Mouse (Mus musculus): ENCODE measurements around the gene Zfp607b. TPM values are rescaled to one million over a fixed set of nuclear protein-coding genes. Genes with fewer than 3 reads are reported as not detected.

The Zfp607b gene
- polyA plus RNA-seq, 1 experiment from 2014 or later: 1.6 TPM

DNA sequence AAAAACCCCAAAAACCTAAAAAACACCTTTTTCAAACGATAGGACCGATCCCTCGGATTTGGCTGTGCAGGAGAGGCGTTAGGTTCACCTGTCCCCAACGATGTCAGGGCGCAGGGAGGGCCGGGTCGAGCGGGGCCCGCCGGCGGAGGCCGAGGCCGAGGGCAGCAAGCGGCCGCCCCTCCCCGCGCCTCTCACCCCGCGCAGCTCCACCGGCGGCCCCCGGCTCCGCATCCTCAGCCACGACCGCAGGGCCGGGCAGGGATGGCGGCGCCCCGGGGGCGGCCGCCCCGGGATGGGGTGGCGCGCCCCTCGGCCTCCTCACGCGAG, 15.0 kb upstream of the Zfp607b start:
- peak overlapping the region; percentile 100 for H3K4me2 ChIP-seq
- H3K27ac ChIP-seq (ENCODE audit: low read depth, low read length): peak overlapping the region; percentile 30
- no peaks in the 10 kb centered on the region for H3K27me3 ChIP-seq (replicated peaks; ENCODE audit: control insufficient read depth, insufficient read depth, low read length)
- H3K9ac ChIP-seq (ENCODE audit: low read depth, low read length): peak overlapping the region; percentile 68
- no peaks in the 10 kb centered on the region for H3K36me3 ChIP-seq (ENCODE audit: control insufficient read depth, insufficient read depth, low read length)
- H3K4me1 ChIP-seq (replicated peaks; ENCODE audit: control insufficient read depth, insufficient read depth, low read length): peaks cover 9% of the 10 kb centered on the region
- DNase-seq (ENCODE audit: low spot score) (no peak), ATAC-seq (replicated peaks; ENCODE audit: low FRiP score) (peak; percentile 66)
- H3K4me3 ChIP-seq (ENCODE audit: low read depth, low read length): peak overlapping the region; percentile 80
- WGBS: under 1% methylated on average over 36 of the region's 38 CpGs
- no peaks in the 10 kb centered on the region for H3K9me3 ChIP-seq (ENCODE audit: control insufficient read depth, low read length)

DNA sequence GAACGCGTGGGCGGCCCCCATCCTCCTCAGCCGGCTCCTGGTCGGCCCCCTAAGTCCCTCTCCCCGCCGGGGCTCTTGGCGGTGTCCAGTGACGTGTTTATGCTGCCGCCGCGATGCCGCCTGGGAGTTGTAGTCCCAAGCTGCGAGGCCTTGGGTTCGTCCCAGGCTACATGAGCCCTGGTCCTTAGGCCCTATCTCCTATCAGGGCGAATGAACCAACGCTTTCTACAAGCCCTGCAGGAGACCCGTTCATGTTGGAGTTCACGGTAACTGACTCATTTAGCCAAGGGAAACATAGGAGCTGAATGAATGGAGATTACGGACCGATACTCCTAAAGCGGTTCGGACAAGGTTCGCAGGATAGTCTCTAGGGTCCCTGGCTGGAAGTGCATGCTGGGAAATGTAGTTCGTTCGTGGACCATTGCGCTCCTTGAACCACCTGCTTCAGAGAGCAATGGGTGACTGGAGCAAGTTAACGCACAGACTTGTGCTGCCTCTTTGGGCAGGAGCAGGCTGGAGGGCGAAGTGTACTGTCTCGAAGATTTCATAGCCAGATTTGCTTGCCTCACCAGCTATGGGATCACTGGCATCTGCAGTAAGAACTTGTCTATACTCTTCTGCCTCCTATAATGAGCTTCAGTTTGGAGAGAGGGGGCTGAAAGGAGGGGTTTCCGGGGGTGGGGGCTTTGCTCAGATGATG, 14.5 kb upstream of the Zfp607b start, which contains the start of gene Map3k10:
Gene Map3k10 (minus strand): TSS at position 77 of the 700 bp plus-strand sequence.
- H3K4me3 ChIP-seq (ENCODE audit: low read depth, low read length): peak within 1 kb of the TSS; percentile 80
- peak; percentile 97 for DNase-seq (ENCODE audit: low spot score)
- peak within 1 kb of the TSS; percentile 30 for H3K27ac ChIP-seq (ENCODE audit: low read depth, low read length)
- H3K9me3 ChIP-seq (ENCODE audit: control insufficient read depth, low read length): no peaks in the 10 kb centered on the region
- no peaks in the 10 kb centered on the region for H3K36me3 ChIP-seq (ENCODE audit: control insufficient read depth, insufficient read depth, low read length)
- peak; percentile 98 for ATAC-seq (replicated peaks; ENCODE audit: low FRiP score)
- WGBS: 1% methylated on average over 31 of the region's 31 CpGs
- H3K9ac ChIP-seq (ENCODE audit: low read depth, low read length): peak within 1 kb of the TSS; percentile 68
- H3K4me1 ChIP-seq (replicated peaks; ENCODE audit: control insufficient read depth, insufficient read depth, low read length): peaks cover 9% of the 10 kb centered on the region
- H3K4me2 ChIP-seq: peak within 1 kb of the TSS; percentile 100
- no peaks in the 10 kb centered on the region for H3K27me3 ChIP-seq (replicated peaks; ENCODE audit: control insufficient read depth, insufficient read depth, low read length)

DNA sequence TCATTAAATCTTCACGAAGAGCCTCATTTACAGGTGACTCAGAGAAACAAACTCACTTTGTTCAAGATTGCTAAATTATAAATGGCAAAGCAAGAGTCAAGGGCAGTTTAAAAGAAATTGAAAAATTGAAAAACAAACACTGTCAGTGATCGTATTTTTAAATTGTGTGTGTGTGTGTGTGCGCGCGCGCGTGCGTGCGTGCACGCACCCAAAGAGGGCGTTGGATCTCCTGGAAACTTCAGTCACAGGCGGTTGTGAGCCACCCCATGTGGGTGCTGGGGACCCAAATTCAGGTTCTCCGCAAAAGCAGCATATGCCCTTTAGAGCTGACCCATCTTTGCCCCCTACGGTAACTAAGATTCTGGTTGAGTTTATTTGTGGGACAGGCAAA, 13.9 kb upstream of the Zfp607b start:
- H3K36me3 ChIP-seq (ENCODE audit: control insufficient read depth, insufficient read depth, low read length): no peaks in the 10 kb centered on the region
- no peak for ATAC-seq (replicated peaks; ENCODE audit: low FRiP score)
- H3K27me3 ChIP-seq (replicated peaks; ENCODE audit: control insufficient read depth, insufficient read depth, low read length): no peaks in the 10 kb centered on the region
- peaks cover 9% of the 10 kb centered on the region for H3K4me1 ChIP-seq (replicated peaks; ENCODE audit: control insufficient read depth, insufficient read depth, low read length)
- H3K9ac ChIP-seq (ENCODE audit: low read depth, low read length): peak overlapping the region; percentile 68
- no peak for DNase-seq (ENCODE audit: low spot score)
- H3K27ac ChIP-seq (ENCODE audit: low read depth, low read length): no peak overlapping the region
- WGBS: 33% methylated on average over 14 of the region's 14 CpGs
- peak overlapping the region; percentile 80 for H3K4me3 ChIP-seq (ENCODE audit: low read depth, low read length)
- H3K9me3 ChIP-seq (ENCODE audit: control insufficient read depth, low read length): no peaks in the 10 kb centered on the region
- peak overlapping the region; percentile 100 for H3K4me2 ChIP-seq

DNA sequence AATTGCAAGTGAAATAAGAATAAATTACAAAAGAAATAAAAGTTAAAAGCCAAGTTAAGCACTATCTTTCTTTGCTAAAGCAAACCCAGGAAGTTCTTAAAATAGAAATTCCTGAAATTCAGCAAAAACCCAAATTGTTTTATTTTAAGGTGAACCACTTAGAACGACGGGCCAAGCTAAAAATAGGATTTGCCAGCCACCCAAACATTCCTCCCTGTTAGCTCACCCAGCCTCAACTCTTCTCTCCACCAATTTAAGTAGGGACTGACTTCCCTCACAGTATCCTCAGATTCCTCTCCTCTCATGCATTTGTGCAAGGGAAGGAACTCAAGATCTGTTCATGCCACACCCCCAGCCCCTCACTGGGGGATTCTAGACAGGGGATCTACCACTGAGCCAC, 5.9 kb upstream of the Zfp607b start:
- H3K4me3 ChIP-seq (ENCODE audit: low read depth, low read length): no peak overlapping the region
- no peak for DNase-seq (ENCODE audit: low spot score)
- no peak overlapping the region for H3K9ac ChIP-seq (ENCODE audit: low read depth, low read length)
- WGBS: 32% methylated on average over 2 of the region's 2 CpGs
- H3K36me3 ChIP-seq (ENCODE audit: control insufficient read depth, insufficient read depth, low read length): no peaks in the 10 kb centered on the region
- H3K27me3 ChIP-seq (replicated peaks; ENCODE audit: control insufficient read depth, insufficient read depth, low read length): no peaks in the 10 kb centered on the region
- H3K4me1 ChIP-seq (replicated peaks; ENCODE audit: control insufficient read depth, insufficient read depth, low read length): peaks cover 2% of the 10 kb centered on the region; the same call in 1 of the 2 replicates
- H3K9me3 ChIP-seq (ENCODE audit: control insufficient read depth, low read length): no peaks in the 10 kb centered on the region
- no peak overlapping the region for H3K4me2 ChIP-seq
- H3K27ac ChIP-seq (ENCODE audit: low read depth, low read length): no peak overlapping the region
- no peak for ATAC-seq (replicated peaks; ENCODE audit: low FRiP score)

DNA sequence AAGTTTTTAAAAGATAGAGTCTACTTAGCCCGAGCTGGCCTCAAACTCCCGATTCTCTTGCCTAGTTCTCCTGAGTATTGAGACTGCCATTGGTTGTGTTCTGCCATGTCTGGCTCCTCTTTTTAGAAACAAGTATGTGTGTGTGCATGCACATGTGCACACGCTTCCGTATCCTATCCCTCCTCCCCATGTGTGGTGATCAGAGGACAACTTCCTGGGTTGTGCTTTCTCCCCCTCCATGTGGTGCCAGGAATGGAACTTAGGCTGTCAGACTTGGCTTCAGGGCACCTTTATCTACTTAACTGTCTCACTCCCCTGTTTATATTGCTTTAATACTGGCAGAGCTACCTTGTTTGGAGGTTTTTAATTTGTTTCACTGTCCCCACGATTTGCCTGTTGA, 3.9 kb upstream of the Zfp607b start:
- Histone ChIP-seq H3K27me3 (replicated peaks; ENCODE audit: control insufficient read depth, insufficient read depth, low read length) (no peaks in the 10 kb centered on the region), H3K36me3 (ENCODE audit: control insufficient read depth, insufficient read depth, low read length) (no peaks in the 10 kb centered on the region), H3K9ac (ENCODE audit: low read depth, low read length) (no peak overlapping the region), H3K4me2 (no peak overlapping the region), H3K27ac (ENCODE audit: low read depth, low read length) (no peak overlapping the region), H3K9me3 (ENCODE audit: control insufficient read depth, low read length) (no peaks in the 10 kb centered on the region), H3K4me3 (ENCODE audit: low read depth, low read length) (no peak overlapping the region), H3K4me1 (replicated peaks; ENCODE audit: control insufficient read depth, insufficient read depth, low read length) (peaks cover 4% of the 10 kb centered on the region; the same call in 1 of the 2 replicates)
- ATAC-seq (replicated peaks; ENCODE audit: low FRiP score) (no peak), DNase-seq (ENCODE audit: low spot score) (no peak)
- 33% methylated on average over 5 of the region's 5 CpGs for WGBS

DNA sequence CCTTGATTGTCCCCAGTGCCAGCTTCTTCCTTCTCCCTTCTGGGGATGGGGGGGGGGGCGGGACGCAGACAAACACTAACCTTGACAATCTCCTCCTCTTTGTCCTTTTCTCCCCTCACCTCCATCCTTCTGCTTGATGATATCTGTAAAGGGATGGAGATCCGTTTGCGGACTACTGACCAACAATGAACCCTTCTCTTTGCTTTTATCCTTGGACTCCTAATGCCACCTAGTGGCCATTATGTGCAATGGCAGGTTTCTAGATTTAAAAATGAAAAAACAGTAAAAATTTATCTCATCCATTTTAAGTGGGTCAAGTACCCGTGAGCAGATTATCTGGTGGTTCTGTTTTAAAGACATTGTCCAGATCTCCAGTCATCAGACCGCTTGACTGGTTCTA, 3.5 kb upstream of the Zfp607b start:
- Histone ChIP-seq H3K27me3 (replicated peaks; ENCODE audit: control insufficient read depth, insufficient read depth, low read length) (no peaks in the 10 kb centered on the region), H3K4me2 (no peak overlapping the region), H3K9ac (ENCODE audit: low read depth, low read length) (no peak overlapping the region), H3K4me1 (replicated peaks; ENCODE audit: control insufficient read depth, insufficient read depth, low read length) (peaks cover 4% of the 10 kb centered on the region; the same call in 1 of the 2 replicates), H3K36me3 (ENCODE audit: control insufficient read depth, insufficient read depth, low read length) (no peaks in the 10 kb centered on the region), H3K9me3 (ENCODE audit: control insufficient read depth, low read length) (no peaks in the 10 kb centered on the region), H3K4me3 (ENCODE audit: low read depth, low read length) (no peak overlapping the region), H3K27ac (ENCODE audit: low read depth, low read length) (no peak overlapping the region)
- ATAC-seq (replicated peaks; ENCODE audit: low FRiP score) (no peak), DNase-seq (ENCODE audit: low spot score) (no peak)
- WGBS: 2% methylated on average over 6 of the region's 6 CpGs

DNA sequence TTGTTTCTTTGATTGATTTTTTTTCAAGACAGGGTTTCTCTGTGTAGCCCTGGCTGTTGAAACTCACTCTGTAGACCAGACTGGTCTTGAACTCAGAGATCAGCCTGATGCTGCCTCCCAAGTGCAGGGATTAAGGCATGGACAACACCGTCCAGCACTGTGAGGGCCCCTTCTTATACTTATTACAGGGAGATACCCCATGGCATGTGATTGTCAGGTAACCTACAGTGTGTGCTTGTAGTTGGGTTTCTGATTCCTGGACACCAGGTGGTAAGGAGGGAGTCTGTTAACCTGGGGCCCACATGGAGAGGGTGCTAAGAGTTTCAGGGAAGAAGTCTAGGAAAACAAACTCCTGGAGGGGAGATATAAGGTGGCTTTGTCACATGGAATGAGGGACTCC, 2.1 kb upstream of the Zfp607b start:
- Histone ChIP-seq H3K4me2 (no peak overlapping the region), H3K4me3 (ENCODE audit: low read depth, low read length) (no peak overlapping the region), H3K9ac (ENCODE audit: low read depth, low read length) (no peak overlapping the region), H3K9me3 (ENCODE audit: control insufficient read depth, low read length) (no peaks in the 10 kb centered on the region), H3K4me1 (replicated peaks; ENCODE audit: control insufficient read depth, insufficient read depth, low read length) (peaks cover 4% of the 10 kb centered on the region; the same call in 1 of the 2 replicates), H3K27me3 (replicated peaks; ENCODE audit: control insufficient read depth, insufficient read depth, low read length) (no peaks in the 10 kb centered on the region), H3K27ac (ENCODE audit: low read depth, low read length) (no peak overlapping the region), H3K36me3 (ENCODE audit: control insufficient read depth, insufficient read depth, low read length) (no peaks in the 10 kb centered on the region)
- no peak for DNase-seq (ENCODE audit: low spot score)
- no peak for ATAC-seq (replicated peaks; ENCODE audit: low FRiP score)
- WGBS: 82% methylated on average over 1 of the region's 1 CpGs

DNA sequence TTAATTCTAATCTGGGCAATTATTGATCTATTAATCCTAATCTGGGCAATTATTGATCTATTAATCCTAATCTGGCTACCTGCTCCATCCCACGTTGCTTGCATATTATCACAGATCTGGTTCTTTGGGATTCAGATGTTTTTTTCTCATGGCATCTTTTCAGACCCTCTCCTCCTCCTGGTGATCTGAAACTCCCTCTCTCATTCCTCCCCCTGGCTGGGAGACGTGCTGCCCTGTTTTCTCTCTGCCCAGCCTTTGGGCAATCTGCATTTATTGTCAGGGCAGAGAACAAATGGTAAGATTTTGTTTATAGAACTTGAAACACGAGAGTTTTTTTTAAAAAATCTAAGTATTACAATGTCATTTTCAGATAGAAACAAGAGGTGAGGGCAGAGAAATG, 1.3 kb upstream of the Zfp607b start:
- H3K4me1 ChIP-seq (replicated peaks; ENCODE audit: control insufficient read depth, insufficient read depth, low read length): peaks cover 4% of the 10 kb centered on the region; the same call in 1 of the 2 replicates
- H3K4me3 ChIP-seq (ENCODE audit: low read depth, low read length): peak overlapping the region; percentile 60; the same call in 1 of the 2 replicates
- no peak for ATAC-seq (replicated peaks; ENCODE audit: low FRiP score)
- H3K9me3 ChIP-seq (ENCODE audit: control insufficient read depth, low read length): no peaks in the 10 kb centered on the region
- DNase-seq (ENCODE audit: low spot score): no peak
- WGBS: 68% methylated on average over 3 of the region's 3 CpGs
- H3K27me3 ChIP-seq (replicated peaks; ENCODE audit: control insufficient read depth, insufficient read depth, low read length): no peaks in the 10 kb centered on the region
- no peaks in the 10 kb centered on the region for H3K36me3 ChIP-seq (ENCODE audit: control insufficient read depth, insufficient read depth, low read length)
- no peak overlapping the region for H3K27ac ChIP-seq (ENCODE audit: low read depth, low read length)
- H3K4me2 ChIP-seq: peak overlapping the region; percentile 92
- 0 out of 2 replicates have a peak overlapping the region, but pooled peaks have one; percentile 9 for H3K9ac ChIP-seq (ENCODE audit: low read depth, low read length)

DNA sequence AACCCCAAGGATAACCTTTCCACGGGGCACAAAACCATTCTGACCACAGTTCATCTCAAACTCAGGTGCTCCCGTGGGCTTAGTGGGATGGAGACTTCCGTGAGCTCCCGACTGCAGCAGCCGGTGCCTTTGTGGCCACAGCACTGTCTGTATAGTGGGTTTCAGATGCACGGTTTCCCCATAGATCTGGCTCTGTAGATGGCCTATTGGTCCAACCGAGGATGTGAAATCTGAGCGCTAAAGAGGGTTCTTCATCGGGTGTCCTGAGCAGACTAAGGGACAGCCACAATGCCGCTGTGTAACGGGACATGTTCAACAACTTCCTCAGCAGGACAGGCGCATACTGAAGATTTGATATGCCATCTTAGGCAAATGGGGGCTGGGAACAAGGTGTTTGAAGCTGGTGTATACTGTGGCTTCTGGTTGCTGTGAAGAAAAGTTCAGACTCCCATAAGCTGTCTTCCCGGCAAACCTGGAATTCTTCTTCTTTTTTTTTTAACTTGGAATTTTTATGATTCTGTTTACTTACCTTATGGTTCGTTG, 823 bp upstream of the Zfp607b start:
- 31% methylated on average over 14 of the region's 14 CpGs for WGBS
- ATAC-seq (replicated peaks; ENCODE audit: low FRiP score) (no peak), DNase-seq (ENCODE audit: low spot score) (no peak)
- Histone ChIP-seq H3K27ac (ENCODE audit: low read depth, low read length) (peak overlapping the region; percentile 48; the same call in 1 of the 2 replicates), H3K36me3 (ENCODE audit: control insufficient read depth, insufficient read depth, low read length) (no peaks in the 10 kb centered on the region), H3K9me3 (ENCODE audit: control insufficient read depth, low read length) (no peaks in the 10 kb centered on the region), H3K4me1 (replicated peaks; ENCODE audit: control insufficient read depth, insufficient read depth, low read length) (peaks cover 4% of the 10 kb centered on the region; the same call in 1 of the 2 replicates), H3K4me3 (ENCODE audit: low read depth, low read length) (peak overlapping the region; percentile 60), H3K27me3 (replicated peaks; ENCODE audit: control insufficient read depth, insufficient read depth, low read length) (no peaks in the 10 kb centered on the region), H3K9ac (ENCODE audit: low read depth, low read length) (peak overlapping the region; percentile 83), H3K4me2 (peak overlapping the region; percentile 92)

All from liver, embryonic 11.5 days (tissue).